Mouse (Mus musculus): ENCODE results near the gene Ece2. TPM values are rescaled to one million over a fixed set of nuclear protein-coding genes. Genes with fewer than 3 reads are reported as not detected.
"Not testable (repeated sequence)": the region's sequence is repeated elsewhere in the genome, so short reads cannot be mapped to it uniquely, and the experiment has no call there.

Gene Ece2
- total RNA-seq, 1 experiment from 2014 or later, result not detected

- no peak for ATAC-seq (ENCODE audit: extremely low read depth, insufficient number of reproducible peaks, low FRiP score, poor library complexity, severe bottlenecking)
Measured at GRCm38 (mm10) chr16:20621191-20621990, 8.2 kb upstream of the Ece2 start, which contains the start of gene Camk2n2. Gene Camk2n2, minus strand, starts transcription at chr16:20621287.

GRCm38 (mm10) chr16:20621991-20622685, 7.5 kb upstream of the Ece2 start:
- ATAC-seq (ENCODE audit: extremely low read depth, insufficient number of reproducible peaks, low FRiP score, poor library complexity, severe bottlenecking), result peak; percentile 17; the same call in 1 of the 2 replicates

GRCm38 (mm10) chr16:20623211-20623610, 6.4 kb upstream of the Ece2 start:
- ATAC-seq (ENCODE audit: extremely low read depth, insufficient number of reproducible peaks, low FRiP score, poor library complexity, severe bottlenecking), result no peak

GRCm38 (mm10) chr16:20628871-20629391, 697 bp upstream of the Ece2 start:
- no peak for ATAC-seq (ENCODE audit: extremely low read depth, insufficient number of reproducible peaks, low FRiP score, poor library complexity, severe bottlenecking)

- ATAC-seq (ENCODE audit: extremely low read depth, insufficient number of reproducible peaks, low FRiP score, poor library complexity, severe bottlenecking), result no peak
Measured at GRCm38 (mm10) chr16:20637410-20637809, 7.8 kb downstream of the Ece2 start.

- no peak for ATAC-seq (ENCODE audit: extremely low read depth, insufficient number of reproducible peaks, low FRiP score, poor library complexity, severe bottlenecking)
Measured at GRCm38 (mm10) chr16:20638367-20638766, 8.7 kb downstream of the Ece2 start.

- ATAC-seq (ENCODE audit: extremely low read depth, insufficient number of reproducible peaks, low FRiP score, poor library complexity, severe bottlenecking), result peak; percentile 45; the same call in 1 of the 2 replicates
Measured at GRCm38 (mm10) chr16:20642161-20642560, 12.5 kb downstream of the Ece2 start.

GRCm38 (mm10) chr16:20643911-20644310, 14.3 kb downstream of the Ece2 start:
- ATAC-seq (ENCODE audit: extremely low read depth, insufficient number of reproducible peaks, low FRiP score, poor library complexity, severe bottlenecking), result no peak

GRCm38 (mm10) chr16:20651076-20651946, 21.7 kb downstream of the Ece2 start, which contains the start of gene Psmd2:
Gene Psmd2, plus strand, starts transcription at chr16:20651652.
- ATAC-seq (ENCODE audit: extremely low read depth, insufficient number of reproducible peaks, low FRiP score, poor library complexity, severe bottlenecking), result peak; percentile 74

- no peak for ATAC-seq (ENCODE audit: extremely low read depth, insufficient number of reproducible peaks, low FRiP score, poor library complexity, severe bottlenecking)
Measured at GRCm38 (mm10) chr16:20651947-20652310, 22.3 kb downstream of the Ece2 start.

GRCm38 (mm10) chr16:20653315-20653714, 23.7 kb downstream of the Ece2 start:
- no peak for ATAC-seq (ENCODE audit: extremely low read depth, insufficient number of reproducible peaks, low FRiP score, poor library complexity, severe bottlenecking)

- ATAC-seq (ENCODE audit: extremely low read depth, insufficient number of reproducible peaks, low FRiP score, poor library complexity, severe bottlenecking), result no peak
Measured at GRCm38 (mm10) chr16:20657661-20658060, 28.0 kb downstream of the Ece2 start.

GRCm38 (mm10) chr16:20668013-20668412, 38.4 kb downstream of the Ece2 start, which contains the start of gene Eif4g1:
Gene Eif4g1, plus strand, starts transcription at chr16:20668313.
- not testable (repeated sequence) for ATAC-seq (ENCODE audit: extremely low read depth, insufficient number of reproducible peaks, low FRiP score, poor library complexity, severe bottlenecking)

GRCm38 (mm10) chr16:20670291-20670690, 40.7 kb downstream of the Ece2 start:
- ATAC-seq (ENCODE audit: extremely low read depth, insufficient number of reproducible peaks, low FRiP score, poor library complexity, severe bottlenecking), result no peak

- ATAC-seq (ENCODE audit: extremely low read depth, insufficient number of reproducible peaks, low FRiP score, poor library complexity, severe bottlenecking), result no peak
Measured at GRCm38 (mm10) chr16:20671886-20672285, 42.3 kb downstream of the Ece2 start.

- peak; percentile 68 for ATAC-seq (ENCODE audit: extremely low read depth, insufficient number of reproducible peaks, low FRiP score, poor library complexity, severe bottlenecking)
Measured at GRCm38 (mm10) chr16:20672500-20672902, 42.9 kb downstream of the Ece2 start.

GRCm38 (mm10) chr16:20672965-20673705, 43.5 kb downstream of the Ece2 start:
- ATAC-seq (ENCODE audit: extremely low read depth, insufficient number of reproducible peaks, low FRiP score, poor library complexity, severe bottlenecking), result no peak

GRCm38 (mm10) chr16:20673706-20674303, 44.2 kb downstream of the Ece2 start:
- no peak for ATAC-seq (ENCODE audit: extremely low read depth, insufficient number of reproducible peaks, low FRiP score, poor library complexity, severe bottlenecking)

Data from neutrophil, adult 5-6 weeks (primary cell).